Mouse (Mus musculus) cerebellum, postnatal 25 days (tissue): ENCODE data around the gene Cep128.

Source experiments
- DNase-seq, 2 experiments: peaks; one replicate each; pipeline ENCODE4 v3.0.0; 2021; ENCODE audit warnings: mixed read lengths in 2 of 2

Gene Cep128

GRCm38 (mm10) chr12:91305769-91306168, 78.4 kb downstream of the Cep128 start:
- no peak for DNase-seq

GRCm38 (mm10) chr12:91305038-91305437, 79.2 kb downstream of the Cep128 start:
- DNase-seq = no peak

GRCm38 (mm10) chr12:91298700-91299099, 85.5 kb downstream of the Cep128 start:
- no peak for DNase-seq

DNA sequence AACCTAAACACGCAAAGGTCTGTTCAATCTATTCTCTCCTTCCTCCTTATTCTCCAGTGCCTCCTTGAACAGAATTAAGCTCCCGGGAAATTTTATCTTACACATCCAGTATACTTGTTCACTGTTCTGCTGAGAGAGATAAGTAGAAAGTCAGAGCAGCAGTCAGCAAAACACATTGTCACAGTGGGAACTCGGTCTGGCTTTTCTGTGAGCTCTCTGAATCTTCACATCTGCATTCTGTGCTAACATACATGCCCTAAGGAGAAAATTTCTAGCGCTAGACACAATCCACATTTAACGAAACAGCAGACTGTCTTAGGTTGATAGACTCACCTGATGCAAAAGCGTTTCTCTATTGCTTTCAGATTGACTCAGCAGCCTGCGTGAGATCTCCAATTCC, 88.3 kb downstream of the Cep128 start:
- DNase-seq = no peak

- DNase-seq = no peak
These were observed 88.8 kb downstream of the Cep128 start for GRCm38 (mm10) chr12:91295436-91295835.

DNA sequence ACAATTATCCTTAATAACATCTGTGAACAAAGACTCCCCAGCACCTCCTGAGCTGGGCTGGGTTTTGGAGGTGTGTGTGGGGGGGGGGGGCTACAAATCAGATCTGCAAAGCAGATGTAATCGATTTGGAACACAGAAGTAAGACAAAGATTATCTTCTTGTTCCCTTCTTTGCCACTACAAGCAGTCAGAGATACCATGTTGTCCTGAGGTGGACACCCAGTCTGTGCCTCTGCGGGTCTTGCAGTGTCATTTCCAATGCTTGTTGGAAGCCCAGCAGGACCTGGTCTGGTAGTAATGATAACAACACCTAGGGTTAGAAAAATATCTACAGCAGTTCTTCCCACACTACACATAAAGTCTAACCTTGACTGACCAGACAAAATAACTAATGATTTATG, 110.3 kb downstream of the Cep128 start:
- no peak for DNase-seq

DNA sequence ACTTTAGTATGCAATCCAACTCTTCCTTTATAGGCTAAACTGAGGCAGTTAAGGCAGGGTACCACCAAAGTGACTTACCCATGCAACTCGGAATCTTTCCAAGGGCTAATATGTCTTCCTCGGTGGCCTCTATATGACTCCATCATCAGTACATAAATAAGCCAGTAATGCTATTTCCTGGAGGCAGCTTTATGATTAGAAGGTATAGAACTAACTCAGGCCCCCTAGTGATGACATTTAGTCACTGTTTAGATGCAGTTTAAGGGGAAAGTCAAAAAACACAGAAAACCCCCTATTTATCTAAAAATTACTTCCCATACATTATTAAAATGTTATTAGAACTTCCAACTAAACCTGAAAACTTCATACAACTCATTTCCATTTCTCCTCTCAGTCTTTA, 114.6 kb downstream of the Cep128 start:
- DNase-seq = no peak

DNA sequence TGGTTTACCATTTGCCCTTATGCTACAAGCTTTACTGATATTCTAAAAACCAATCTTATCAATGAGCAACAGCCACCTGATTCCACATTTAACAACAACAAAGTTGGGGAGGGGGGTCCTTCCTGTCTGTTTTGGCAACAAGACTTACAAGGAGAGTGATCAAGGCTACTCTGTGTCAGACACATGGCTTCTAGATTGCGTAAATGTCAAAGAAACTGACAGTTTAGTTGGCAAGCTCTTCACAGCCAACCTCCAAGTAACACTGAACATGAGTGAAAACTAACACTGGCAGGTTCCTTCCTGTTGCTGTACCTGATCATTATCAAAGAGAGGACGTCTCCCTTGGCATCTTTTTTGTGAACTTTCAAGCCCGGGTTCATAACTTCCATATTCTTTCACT, 115.2 kb downstream of the Cep128 start:
- DNase-seq = no peak

DNA sequence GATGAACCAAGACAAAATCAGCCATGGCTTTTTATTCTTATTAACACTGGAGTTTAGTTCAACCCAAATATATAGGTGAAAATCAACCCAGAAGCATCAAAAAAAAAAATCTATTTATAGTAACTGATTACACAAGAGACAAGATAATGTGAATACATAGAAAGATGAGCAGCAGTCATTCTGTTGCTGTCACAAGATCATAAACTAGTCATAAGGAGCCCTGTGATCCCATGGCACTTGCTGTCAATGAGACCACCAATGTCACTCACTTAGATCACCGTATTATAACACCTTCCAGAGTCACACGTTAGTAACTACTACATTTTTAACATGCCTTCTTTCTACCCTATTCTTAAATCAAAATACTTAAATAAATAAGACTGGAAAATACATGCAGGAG, 118.2 kb downstream of the Cep128 start:
- DNase-seq = no peak

GRCm38 (mm10) chr12:91265462-91265861, 118.7 kb downstream of the Cep128 start:
- peak in 1 of 2 experiments; percentile 31 for DNase-seq

DNA sequence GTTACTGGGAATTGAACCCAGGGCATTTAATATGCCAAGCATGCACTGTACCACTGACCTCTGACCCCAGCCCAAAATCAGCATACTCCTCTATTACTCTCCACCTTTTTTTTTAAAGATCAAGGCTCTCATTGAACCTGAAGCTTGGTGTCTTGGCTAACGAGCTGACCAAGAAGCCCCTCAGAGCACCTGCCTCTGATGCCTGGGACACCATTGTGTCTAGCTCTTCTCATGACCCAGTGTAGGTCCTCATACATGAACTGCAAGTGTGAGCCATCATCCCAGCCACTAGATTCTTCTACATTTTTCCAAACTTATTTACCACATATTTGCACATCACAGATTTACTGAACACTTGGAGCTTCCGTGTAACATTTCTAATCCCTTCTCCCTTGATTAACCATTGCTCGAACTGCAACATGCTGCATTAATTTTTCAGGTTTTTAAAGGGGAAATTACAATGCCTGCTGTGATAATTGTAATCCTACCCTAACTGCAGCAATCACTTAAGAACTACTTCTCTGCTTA, 119.3 kb downstream of the Cep128 start:
- DNase-seq = no peak

DNA sequence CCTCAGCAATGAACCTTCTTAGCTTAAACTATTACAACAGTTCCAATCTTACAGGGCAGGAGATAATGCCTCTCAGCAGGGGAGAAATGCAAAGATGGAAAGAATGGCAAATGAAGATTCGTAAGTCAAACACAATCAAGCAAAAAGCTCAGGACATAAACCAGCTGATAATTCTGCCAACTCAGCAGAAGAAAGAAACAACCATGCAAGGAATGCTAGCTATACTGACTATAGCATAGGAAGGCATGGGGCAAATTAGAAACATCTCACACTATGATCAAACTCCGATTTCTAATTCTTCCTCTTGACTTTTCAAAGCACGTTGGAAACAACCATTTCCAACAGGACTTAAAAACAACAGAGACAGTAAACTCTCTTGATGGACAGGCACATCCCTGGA, 120.5 kb downstream of the Cep128 start:
- DNase-seq = no peak

GRCm38 (mm10) chr12:91262801-91263200, 121.4 kb downstream of the Cep128 start:
- DNase-seq = no peak

- no peak for DNase-seq
These were observed 127.9 kb downstream of the Cep128 start for GRCm38 (mm10) chr12:91256334-91256733.

GRCm38 (mm10) chr12:91254831-91255230, 129.4 kb downstream of the Cep128 start:
- DNase-seq = no peak

DNA sequence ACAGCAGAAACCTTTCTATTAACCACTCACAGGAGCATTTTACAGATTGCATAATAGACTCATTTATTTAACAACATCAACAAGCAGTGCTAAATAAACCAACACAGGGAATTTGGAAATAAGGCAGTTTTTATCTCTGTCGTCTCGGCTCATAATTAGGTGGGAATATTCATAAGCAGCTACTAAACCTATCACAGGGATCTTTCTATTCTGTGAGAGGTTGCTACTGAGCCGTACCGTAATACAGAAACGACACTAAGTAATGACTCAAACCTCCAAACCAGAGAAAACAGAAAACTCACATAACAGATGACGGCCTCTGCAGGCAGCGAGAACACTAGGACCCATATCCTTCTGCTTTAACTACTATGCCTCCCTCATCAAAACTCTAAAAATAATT, 163.6 kb downstream of the Cep128 start:
- no peak for DNase-seq

- no peak for DNase-seq
These were observed 178.7 kb downstream of the Cep128 start for GRCm38 (mm10) chr12:91205550-91205949.

DNA sequence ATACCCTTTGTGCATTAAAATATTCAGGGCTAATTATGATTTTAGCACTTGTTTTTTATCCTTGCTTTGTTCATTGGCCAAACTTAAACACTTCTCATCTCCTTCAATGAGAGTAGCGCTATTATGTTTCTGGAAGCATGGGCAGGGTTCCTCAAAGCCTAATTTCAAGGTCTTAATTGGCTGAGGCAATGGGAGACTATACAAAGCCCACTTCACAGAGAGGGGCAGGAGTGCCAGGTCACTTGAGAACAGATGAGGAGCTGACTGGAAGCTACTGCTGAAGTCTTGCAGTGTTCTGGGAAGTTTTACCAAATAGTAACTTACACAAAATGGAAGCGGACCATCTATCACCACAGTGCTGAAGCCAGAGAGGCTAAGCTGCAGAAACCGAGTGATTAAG, 179.9 kb downstream of the Cep128 start:
- DNase-seq = no peak

GRCm38 (mm10) chr12:91202496-91202895, 181.7 kb downstream of the Cep128 start:
- no peak for DNase-seq

GRCm38 (mm10) chr12:91189111-91189510, 195.1 kb downstream of the Cep128 start:
- no peak for DNase-seq

- DNase-seq = no peak
These were observed 198.6 kb downstream of the Cep128 start for GRCm38 (mm10) chr12:91185564-91185963.

DNA sequence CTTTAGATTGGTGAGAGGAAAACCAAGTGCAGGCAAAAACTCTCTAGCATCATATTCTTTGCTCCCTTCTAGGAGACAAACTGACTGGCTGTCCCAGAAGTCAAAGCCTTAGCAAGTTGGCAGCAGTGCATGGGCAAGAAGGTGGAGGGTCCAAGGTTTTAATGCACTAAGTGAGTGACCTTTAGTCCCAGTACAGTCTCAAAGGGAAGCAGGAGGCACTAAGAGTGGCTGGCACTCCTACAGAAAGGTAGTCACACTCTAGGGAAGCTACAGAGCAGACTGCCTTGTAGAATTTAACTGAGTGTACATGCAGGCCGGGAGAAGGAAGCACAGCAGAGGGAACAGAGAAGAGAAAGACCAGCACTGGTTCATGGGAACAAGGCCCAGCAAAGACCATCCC, 199.6 kb downstream of the Cep128 start:
- no peak for DNase-seq

DNA sequence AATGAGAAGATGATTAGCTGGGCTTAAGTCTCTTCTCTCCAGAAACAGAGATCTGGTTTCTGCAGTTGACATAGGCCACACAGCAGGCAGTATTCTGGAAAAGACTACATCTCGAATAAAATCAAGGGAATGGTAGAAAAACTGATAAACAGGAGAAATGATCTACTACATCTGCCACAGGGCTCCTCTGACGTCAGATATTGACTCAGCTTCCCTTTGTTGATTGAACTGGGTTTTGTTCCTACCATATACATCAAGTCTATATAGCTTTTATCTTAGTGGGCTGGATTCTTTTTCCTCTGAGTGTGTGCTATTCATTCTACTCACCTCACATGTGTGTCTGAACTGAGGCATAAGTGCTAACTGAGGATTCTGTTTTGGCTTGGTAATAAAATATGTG, 200.3 kb downstream of the Cep128 start:
- no peak for DNase-seq

- no peak for DNase-seq
These were observed 200.8 kb downstream of the Cep128 start for GRCm38 (mm10) chr12:91183304-91183855.

GRCm38 (mm10) chr12:91176808-91177526, 207.2 kb downstream of the Cep128 start:
- no peak for DNase-seq
